Mouse (Mus musculus) cerebellum, adult 2 months (tissue): Measurements from ENCODE around the gene Rcc2. TPM values are rescaled to one million over a fixed set of nuclear protein-coding genes. Genes with fewer than 3 reads are reported as not detected.
A peak's percentile ranks its signal among the peaks of the same experiment; 100 is the strongest.

Experiments used
- DNase-seq, 2 experiments: peaks; one replicate each; pipeline ENCODE4 v3.0.0; 2021
- H3K27ac ChIP-seq: fragments of 200-500 bp; 2 replicates; pipeline ENCODE4 v1.5.1; 2012; ENCODE audit warnings: low read length, control low read depth, inconsistent platforms; ENCODE audit not compliant: insufficient read depth
- H3K27me3 ChIP-seq: fragments of 200-500 bp; 2 replicates; pipeline ENCODE4 v1.6.1; 2012; ENCODE audit warnings: inconsistent platforms, mild to moderate bottlenecking, low read length, moderate library complexity; ENCODE audit not compliant: control insufficient read depth, insufficient read depth
- H3K4me1 ChIP-seq: fragments of 200-500 bp; 2 replicates; pipeline ENCODE4 v1.6.1; 2011; ENCODE audit warnings: low read length; ENCODE audit not compliant: control insufficient read depth, insufficient read depth
- H3K4me3 ChIP-seq: fragments of 200-500 bp; replicated peaks from 2 replicates; pipeline ENCODE3; 2011; ENCODE audit warnings: mild to moderate bottlenecking, low read depth, low read length, control low read depth; ENCODE audit not compliant: insufficient read depth
- CTCF ChIP-seq: fragments of 200-500 bp; IDR thresholded peaks from 2 replicates; pipeline ENCODE4 v1.5.1; 2011; ENCODE audit warnings: low read depth, mild to moderate bottlenecking, control low read depth, low read length, moderate library complexity, borderline replicate concordance; ENCODE audit not compliant: insufficient read depth
- POLR2A ChIP-seq: fragments of 200-500 bp; IDR thresholded peaks from 2 replicates; pipeline ENCODE4 v1.6.1; 2011; ENCODE audit warnings: low read length, control low read depth, borderline replicate concordance; ENCODE audit not compliant: insufficient read depth
- WGBS: fragments of 180-500 bp; shearing (Covaris S2); methylation state at CpG from one replicate; pipeline ENCODE4 v1.1.7; 2018; 5-methylcytosine and 5-hydroxymethylcytosine counted together
- polyA plus RNA-seq: library from polyadenylated mRNA; depleted of rRNA; stranded (reverse); fragments of >200 nt; gene quantifications from 2 replicates; pipeline ENCODE4 v1.2.3, GENCODE M21; 2012

Rcc2 gene
- polyA plus RNA-seq, 1 experiment: 40.6 TPM

DNA sequence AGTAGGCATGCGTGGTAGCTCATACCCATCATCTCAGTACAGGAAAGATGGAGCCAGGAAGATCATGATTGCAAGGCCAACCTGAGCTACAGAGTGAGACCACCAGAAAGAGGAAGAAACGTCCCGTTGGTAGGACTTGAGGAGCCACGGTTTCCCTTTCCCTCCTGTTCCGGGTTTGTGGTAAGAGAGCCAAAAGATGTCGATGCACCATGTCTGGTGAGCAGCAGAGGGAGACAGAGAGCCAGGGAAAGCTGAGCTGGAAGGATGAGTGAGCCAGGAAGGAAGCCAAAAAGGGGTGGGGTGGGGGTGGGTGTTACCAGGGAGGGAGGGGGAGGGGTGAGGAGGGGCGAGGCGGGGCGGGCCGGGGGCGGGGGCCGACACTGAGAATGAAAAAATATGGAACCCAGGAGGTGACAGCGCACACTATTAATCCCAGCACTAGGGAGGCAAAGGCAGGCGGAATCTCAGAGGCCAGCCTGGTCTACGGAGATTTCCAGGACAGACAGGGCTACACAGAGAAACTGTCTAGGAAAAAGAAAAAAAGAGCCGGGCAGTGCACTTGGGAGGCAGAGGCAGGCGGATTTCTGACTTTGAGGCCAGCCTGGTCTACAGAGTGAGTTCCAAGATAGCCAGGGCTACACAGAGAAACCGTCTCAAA lies 20.5 kb upstream of the Rcc2 start:
- no peak overlapping the region for H3K27ac ChIP-seq
- peak; percentile 82 to 89 for DNase-seq
- WGBS: 16% methylated on average over 18 of the region's 18 CpGs
- H3K27me3 ChIP-seq: no peaks in the 10 kb centered on the region
- TF ChIP-seq POLR2A (no peak), CTCF (peak; percentile 93)
- H3K4me1 ChIP-seq: peaks cover 4% of the 10 kb centered on the region; the same call in 1 of the 2 replicates
- H3K4me3 ChIP-seq: peak overlapping the region; percentile 52

DNA sequence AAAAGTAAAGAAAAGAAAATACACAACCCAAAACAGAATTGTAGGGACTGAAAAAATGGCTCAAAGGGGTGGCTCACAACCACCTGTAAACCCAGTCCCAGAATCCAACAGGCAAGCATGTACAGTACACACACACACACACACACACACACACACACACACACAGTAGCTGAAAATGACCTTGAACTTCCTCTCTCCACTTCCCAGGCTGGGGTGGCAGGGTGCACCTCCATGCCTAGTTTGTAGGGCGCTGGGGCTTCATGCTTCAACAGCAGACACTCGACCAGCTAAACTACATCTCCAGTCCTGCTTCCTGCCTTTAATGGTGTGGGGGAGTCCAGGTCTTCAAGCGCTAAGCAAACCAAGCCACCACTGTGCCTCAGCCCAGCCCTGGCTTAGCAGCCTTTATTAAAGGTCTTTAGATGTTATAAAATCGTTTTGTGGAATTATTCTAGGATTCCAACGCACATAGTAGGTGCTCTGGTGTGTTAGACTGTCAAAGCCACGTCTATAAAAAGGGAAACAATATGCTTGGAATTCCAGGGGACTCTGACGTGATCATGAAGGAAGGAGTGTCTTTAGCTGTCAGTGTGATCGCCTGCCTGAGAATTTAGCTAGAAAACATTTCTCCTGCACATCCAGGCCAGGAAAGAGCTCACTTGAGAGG lies 19.5 kb upstream of the Rcc2 start:
- H3K27me3 ChIP-seq: no peaks in the 10 kb centered on the region
- 69% methylated on average over 8 of the region's 8 CpGs for WGBS
- H3K4me3 ChIP-seq: no peak overlapping the region
- H3K27ac ChIP-seq: no peak overlapping the region
- peaks cover 4% of the 10 kb centered on the region; the same call in 1 of the 2 replicates for H3K4me1 ChIP-seq
- DNase-seq: no peak
- TF ChIP-seq CTCF: no peak
- TF ChIP-seq POLR2A: no peak

DNA sequence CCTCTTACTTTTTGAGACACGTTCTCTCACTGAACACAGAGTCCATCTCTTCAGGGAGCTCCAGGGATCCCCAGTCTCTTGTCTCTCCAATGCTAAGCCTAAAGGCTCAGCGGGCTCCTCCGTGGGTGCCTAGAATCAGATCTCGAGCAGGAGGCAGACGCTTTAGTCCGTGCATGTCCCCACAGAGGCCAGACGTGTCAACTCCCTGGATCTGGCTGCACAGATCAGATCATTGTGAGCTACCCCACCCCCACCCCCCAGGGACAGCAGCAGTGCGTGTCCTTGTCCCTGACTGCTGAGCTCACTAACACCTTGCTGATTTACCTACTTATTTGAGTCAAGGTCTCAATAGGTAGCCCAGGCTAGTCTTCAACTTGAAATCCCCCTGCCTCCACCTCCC lies 16.7 kb upstream of the Rcc2 start:
- no peak overlapping the region for H3K4me3 ChIP-seq
- WGBS: 45% methylated on average over 8 of the region's 8 CpGs
- H3K27ac ChIP-seq: no peak overlapping the region
- TF ChIP-seq POLR2A (no peak), CTCF (no peak)
- no peak for DNase-seq
- peaks cover 4% of the 10 kb centered on the region; the same call in 1 of the 2 replicates for H3K4me1 ChIP-seq
- H3K27me3 ChIP-seq: no peaks in the 10 kb centered on the region

DNA sequence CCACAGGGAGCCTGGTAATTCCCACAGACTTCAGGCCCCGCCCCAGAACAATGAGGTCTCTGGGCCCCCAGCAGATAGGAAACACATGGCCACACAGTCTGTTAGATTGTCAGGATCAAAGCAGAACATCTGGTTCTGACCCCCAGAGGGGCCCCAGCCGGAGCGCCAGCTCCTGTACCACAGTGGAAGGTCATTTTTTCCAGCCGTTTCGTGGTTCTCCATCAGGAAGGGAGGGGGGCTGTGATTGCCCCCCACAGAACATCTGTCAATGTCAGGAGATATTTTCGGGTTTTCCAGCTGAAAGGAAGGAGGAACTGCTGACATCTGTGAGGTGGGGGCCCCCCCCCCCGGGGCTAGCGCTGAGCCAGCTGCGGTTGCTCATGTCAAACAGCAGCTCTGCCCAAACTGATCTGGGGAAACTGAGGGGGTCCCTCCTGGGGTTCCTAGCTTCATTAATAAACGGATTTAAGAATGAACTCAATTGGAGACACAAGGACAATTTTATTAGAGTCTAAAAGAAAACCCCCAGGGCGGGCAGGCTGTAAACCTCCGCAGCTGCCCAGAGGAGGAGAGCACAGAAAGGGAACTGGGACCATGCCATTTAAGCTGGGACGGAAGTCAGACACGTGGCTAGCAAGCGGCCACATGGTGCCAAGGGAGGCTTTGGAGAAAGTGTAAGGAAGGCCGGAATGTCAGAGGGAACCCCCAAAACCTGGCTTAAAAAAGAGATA lies 16.0 kb upstream of the Rcc2 start:
- 21% methylated on average over 16 of the region's 16 CpGs for WGBS
- DNase-seq: no peak
- Histone ChIP-seq H3K4me3 (no peak overlapping the region), H3K4me1 (peaks cover 4% of the 10 kb centered on the region; the same call in 1 of the 2 replicates), H3K27ac (no peak overlapping the region), H3K27me3 (no peaks in the 10 kb centered on the region)
- TF ChIP-seq POLR2A (no peak), CTCF (no peak)

DNA sequence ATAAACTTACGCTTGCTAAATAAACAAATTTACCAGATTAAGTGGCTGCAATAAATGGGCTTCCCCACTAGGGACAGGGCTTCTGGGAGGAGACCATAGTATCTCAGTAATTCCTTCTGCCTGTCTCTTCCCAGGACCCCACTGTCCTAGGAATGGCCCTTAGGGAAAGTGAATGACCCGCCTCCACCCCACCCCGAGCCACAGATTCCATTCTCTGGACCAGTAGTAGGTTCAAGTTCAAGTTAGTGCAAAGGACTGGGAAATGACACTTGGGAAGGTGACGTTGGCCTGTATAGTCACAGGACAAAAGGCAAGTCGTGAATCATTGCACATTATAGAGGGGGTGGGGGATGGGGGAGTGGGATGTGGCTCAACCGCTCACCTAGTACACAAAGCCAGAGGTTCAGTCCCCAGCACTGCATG lies 15.4 kb upstream of the Rcc2 start:
- H3K27ac ChIP-seq: no peak overlapping the region
- no peaks in the 10 kb centered on the region for H3K4me1 ChIP-seq
- no peak overlapping the region for H3K4me3 ChIP-seq
- H3K27me3 ChIP-seq: no peaks in the 10 kb centered on the region
- WGBS: 77% methylated on average over 6 of the region's 6 CpGs
- TF ChIP-seq POLR2A (no peak), CTCF (no peak)
- DNase-seq: no peak

DNA sequence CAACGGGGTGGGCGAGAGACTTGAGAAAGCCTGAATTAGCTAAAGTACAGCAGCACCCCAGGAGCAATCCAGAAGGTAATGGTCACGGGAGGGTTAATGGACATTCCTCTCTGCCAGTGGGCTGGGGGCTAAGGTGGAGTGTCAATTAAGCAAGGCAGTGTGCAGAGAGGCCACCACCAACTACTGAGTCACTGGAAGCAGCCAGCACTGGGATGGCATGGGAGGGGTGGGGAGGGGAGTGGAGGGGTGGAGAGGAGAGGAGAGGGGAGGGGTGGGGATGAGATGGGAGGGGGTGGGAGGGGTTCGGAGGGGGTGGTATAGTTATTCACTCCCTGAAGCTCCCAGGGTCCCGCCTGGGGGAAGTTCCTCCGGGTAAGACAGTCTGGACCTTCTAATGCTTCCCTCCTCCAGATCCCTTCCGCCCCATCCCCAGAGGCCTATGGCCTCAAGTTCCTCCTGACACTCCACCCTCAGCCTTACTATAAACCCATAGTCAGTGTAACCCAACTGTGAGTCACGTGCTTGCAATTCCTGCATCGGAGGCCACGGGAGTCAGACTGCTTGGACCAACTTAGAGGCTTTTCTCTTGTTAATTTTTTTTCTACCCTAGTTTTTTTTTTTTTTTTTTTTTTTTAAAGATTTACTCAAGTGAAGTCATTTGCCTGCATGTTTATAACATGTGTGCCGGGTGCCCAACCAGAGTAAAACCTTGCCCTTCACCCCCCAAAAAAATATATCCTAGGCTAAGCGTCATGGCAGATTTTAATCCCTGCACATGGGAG lies 12.1 kb upstream of the Rcc2 start:
- DNase-seq: no peak
- TF ChIP-seq CTCF (no peak), POLR2A (no peak)
- Histone ChIP-seq H3K27me3 (no peaks in the 10 kb centered on the region), H3K4me3 (no peak overlapping the region), H3K4me1 (no peaks in the 10 kb centered on the region), H3K27ac (no peak overlapping the region)
- WGBS: 77% methylated on average over 11 of the region's 12 CpGs

DNA sequence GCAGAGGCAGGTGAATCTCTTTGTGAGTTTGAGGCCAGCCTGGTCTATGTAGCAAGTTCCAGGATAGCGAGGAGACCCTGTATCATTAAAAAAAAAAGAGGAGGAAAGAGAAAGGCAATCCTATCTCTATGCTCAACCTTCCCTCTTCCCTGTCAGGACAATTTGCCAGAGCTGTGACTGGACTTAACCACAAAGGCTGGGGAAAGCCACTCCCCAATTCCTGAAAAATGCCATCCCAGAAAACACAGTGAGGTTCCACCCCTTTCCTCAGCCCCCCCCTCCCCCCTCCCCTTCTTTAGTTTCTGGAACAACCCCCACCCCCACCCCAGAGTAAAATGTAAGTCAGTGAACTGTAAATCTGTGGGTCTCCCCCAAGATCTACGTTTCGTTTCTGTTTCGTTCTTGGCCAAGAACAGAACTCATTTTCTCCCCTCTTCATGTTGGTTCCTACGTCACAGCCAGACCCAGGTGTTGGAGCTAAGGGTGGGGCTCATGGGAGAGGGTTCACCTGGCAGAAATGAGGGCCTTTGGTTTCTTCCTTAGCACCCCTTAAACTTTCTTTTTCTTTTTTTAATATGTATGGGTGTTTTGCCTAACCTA lies 11.4 kb upstream of the Rcc2 start:
- H3K27ac ChIP-seq: no peak overlapping the region
- no peak overlapping the region for H3K4me3 ChIP-seq
- WGBS: 80% methylated on average over 5 of the region's 5 CpGs
- no peak for TF ChIP-seq CTCF
- TF ChIP-seq POLR2A: no peak
- H3K27me3 ChIP-seq: no peaks in the 10 kb centered on the region
- H3K4me1 ChIP-seq: no peaks in the 10 kb centered on the region
- no peak for DNase-seq
